Mouse (Mus musculus) A20 (cell line): Measurements from ENCODE around the gene Abcc8.

Experiments used
- DNase-seq: peaks from one replicate; pipeline ENCODE4 v3.0.0-alpha.2; 2011; ENCODE audit warnings: low read depth, low spot score

The Abcc8 gene

DNA sequence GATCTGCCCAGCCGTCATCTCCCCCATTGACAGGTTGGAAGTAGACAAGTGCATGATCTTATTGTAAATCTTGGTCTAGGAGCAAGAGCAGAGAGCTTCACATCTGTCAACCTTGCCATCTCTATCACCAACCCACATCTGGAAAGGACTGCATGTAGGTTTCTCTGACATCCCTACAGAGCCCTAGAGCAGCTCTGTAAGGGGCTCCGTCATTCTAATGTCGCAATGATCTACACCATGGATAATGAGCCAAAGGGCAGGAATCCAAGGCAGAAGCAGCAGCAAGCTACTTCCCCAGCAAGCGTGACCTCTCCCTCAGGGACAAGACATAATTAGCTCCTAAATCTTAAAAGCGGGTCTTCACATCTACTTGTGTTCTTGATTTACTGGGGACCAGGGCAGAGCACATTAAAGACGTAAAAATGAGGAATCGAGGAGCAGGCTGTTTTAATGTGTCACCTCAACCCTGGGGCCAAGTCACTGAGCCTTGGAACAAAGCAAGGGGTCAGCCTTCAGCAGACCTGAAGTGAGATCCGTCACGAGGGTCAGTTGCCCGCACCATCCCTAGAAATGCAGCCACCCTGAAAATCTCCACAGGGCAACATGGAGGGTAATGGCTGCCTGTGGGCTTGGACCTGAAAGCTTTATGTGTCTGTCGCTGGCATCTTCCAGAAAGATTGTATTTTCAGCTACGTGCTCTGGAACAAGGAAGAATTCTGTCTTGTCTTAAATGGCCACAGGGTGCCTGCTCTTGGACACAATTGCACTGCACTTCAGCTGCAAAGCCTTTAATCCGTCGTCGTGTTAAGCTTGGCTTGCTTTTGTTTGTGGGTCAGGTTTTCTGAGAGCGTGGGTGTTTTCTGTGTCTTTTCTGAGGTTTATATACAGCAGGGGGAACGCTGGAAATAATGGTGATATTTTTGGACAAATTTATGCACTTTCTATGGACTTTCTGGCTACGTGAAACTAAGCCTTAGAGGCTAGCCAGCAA is 25.0 kb downstream of the Abcc8 start:
- DNase-seq = no peak

DNA sequence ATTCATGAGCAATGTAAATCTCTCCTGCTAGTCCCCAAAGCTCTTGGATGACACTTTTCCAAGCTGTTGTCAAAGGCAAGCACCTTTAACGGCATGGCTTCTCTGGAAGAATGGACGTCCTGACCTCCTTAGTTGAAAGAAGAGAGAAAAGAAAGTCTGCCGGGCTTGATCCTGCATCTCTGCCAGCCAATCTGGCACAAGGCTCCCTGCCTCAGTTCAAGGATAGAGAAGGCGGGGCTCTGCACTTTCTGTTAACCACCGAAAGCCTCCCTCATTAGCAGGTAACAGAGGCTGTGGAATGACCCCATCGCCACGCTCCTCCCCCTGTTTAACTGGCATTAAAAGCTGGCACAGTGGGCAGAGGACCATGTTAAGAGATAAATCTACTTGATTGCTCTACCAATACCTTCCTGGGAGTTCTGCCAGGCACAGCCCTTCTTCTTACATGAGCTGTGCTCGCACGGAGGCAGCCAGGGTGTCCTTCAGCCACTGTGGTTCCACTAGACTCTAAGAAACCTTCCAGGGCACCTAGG is 26.9 kb downstream of the Abcc8 start:
- DNase-seq = no peak

DNA sequence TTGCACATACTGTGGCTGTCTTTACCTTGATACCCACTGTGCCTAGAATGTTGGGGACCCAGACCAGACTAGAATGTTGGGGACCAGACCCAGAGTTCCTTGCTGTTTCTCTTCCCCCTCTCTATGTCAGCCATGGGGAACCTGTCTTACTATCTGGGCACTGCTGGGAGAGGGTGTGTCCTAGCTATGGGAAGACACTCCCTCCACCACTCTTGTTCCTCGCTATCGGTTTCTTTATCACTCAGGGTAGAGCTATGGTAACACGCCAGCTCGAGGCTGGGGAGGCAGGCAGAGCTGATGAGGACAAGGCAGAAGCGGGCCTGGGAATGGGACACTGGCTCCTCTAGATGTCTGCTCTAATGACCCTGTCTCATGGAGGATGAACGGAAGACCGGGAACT is 32.4 kb downstream of the Abcc8 start:
- peak; percentile 15 for DNase-seq

DNA sequence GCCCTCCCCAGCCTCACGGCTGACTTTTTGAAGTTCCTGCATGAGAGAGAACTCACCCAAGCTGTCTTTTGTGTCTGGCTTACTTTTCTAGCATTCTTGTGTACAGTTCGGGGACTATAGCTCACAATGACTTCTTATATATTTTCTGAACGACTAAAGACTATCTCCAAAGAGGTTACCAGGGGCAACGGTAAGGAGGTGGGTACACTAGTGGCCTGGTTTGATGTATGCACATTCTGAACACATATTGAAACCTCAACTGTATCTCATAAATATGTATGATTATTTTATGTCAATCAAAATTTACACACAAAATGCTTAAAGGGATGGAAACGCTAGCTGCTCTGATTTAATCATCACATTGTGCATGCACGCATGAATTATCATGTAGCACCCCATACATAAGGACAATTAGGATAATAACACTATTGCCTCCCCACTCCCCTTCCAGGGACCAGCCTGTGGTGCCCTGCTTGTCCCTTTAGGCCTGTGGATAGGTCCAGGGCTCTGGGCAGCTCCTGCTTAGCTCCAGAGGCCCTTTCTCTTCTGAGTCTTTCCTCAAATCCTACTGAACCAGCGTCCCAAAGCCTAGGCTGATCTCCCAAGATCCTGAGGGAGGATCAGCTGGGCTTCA is 33.0 kb downstream of the Abcc8 start:
- DNase-seq = no peak

DNA sequence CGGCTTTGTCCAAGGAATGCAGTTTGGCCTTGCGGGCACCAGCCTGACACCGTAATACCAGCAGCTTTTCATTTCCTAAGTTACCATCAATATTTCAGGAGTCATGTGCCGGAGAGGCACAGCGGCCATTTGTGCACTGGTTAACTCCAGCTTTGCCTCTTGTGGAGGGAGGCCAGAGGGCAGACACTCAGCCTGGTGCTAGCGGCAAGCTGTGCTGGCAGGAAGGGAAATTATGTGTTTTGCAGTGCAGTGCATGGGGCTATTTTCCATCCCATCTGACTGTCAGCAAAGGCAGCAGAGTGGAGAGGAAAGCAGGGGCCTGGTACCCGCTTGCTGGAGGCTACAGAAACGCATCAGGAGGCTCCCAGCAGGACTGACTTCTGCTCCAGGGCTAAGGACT is 35.8 kb downstream of the Abcc8 start:
- no peak for DNase-seq

DNA sequence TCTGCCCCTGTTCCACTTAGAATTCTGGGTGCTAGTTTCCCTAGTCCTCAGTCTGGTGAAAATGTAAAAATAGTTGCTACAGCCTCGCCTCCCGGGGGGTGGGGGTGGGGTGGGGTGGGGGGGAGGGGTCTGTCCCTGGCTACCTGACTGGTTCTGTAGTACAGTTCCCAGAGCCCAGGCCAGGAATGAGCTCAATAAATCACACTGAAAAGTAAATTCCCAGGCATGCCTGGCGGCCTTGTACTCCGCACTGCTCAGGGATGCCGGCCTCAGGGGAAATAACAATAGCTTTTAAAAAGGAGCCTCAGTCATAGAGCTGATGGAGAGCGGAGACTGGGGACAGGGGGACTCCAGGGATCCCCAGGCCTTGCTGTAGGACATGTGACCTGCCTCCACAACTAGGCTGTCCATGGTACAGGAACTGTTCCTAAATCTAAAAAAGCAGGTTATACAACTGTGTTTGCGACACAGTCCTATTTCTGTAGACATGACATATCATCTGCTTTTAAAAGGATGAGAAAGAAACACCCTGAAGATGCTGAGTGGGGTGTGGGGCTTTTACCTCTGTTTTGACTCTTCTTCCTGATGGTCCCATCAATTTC is 41.4 kb downstream of the Abcc8 start:
- no peak for DNase-seq

DNA sequence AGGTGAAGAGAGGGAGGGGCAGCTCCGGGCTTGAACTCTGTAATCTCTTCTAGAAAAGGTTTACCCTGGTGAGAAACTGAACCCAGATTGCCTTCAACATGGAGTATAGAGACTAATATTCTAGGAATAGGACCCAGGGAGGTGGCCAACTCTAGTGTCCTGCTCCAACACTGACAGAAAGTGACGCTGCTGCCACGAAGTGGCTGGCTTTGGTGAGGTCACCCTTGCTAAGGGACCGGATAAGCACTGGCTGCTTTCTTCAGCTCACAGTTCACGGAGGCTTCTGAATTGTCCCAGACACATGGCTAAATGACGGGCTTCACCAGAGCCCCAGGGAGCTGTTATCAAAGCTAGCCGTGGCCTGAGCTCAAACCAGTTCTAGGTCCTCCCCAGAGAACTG is 46.0 kb downstream of the Abcc8 start:
- DNase-seq = no peak

DNA sequence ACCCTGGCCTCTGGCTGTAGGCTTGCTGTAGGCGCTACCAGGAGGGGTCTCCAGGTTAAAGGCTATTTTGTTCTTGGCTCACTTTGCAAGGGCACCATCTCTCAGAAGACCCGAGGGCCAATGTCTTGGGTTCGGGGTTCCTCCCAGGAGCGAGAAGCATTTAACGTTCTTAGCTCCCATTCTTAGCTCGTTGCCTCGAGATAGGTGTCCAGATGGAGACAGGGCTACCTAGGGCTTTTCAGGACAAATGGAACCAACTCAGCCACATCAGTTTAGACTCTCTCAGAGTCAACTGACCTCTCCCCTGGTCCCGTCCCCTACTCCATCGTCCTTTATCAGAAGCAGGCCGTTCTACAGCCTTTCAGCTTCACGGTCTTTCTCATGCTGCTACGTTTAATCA is 47.6 kb downstream of the Abcc8 start:
- DNase-seq = no peak

DNA sequence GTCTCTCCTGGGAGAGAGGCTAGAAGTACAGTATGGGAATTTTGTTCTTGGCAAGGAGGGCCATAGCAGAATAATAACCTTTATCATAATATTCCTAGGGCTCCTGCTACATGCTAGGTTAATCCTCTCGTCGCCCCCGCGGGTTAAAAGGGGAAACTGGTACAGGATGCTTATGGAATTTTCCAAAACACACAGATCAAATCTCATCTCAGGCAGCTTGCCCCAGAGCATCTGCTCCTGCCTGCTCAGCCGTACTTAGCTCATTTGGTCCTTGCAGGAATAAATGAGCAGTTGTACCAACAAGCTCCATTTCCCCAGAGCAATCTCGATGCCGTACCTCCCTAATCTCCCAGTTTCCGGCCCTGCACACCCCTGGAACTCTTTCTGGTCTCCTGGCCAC is 48.0 kb downstream of the Abcc8 start:
- no peak for DNase-seq

DNA sequence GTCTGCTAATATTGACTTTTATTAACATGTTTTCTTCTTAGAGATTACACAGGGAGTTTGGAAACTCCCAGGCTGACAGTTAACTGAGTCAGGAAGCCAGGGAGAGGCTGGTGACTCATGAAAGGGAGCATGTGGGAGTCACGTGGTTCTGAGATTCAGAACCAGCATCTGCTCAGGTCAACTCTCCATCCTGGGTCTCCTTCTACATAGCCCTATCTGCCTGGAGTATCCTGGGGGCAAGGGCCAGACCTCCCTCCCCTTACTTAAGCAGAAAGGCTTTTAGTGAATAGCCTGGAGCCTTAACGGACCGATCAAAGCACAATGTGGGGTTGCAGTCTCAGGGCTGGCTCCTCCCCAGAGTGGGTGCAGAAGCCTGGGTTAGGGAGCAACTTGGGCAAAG is 48.6 kb downstream of the Abcc8 start:
- DNase-seq = no peak

DNA sequence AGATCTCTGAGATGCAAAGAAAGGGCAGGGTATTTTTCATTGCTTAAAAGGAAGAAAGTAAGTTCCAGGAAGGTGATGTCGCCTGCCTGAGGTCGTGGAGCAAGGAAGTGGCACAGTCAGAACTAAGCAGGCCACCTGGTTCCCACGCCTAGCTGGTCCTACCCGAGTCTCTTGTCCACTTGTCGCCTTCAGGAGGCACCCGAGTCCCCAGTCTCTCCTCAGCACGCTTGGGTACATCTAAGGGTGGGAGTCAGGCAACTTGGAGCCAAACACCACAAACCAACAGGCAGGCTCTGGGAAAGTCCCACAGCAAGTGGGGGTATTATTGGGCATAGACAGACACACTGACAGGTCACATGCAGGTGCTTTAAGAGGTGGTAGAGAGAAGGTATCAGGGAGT is 49.1 kb downstream of the Abcc8 start:
- DNase-seq = no peak

DNA sequence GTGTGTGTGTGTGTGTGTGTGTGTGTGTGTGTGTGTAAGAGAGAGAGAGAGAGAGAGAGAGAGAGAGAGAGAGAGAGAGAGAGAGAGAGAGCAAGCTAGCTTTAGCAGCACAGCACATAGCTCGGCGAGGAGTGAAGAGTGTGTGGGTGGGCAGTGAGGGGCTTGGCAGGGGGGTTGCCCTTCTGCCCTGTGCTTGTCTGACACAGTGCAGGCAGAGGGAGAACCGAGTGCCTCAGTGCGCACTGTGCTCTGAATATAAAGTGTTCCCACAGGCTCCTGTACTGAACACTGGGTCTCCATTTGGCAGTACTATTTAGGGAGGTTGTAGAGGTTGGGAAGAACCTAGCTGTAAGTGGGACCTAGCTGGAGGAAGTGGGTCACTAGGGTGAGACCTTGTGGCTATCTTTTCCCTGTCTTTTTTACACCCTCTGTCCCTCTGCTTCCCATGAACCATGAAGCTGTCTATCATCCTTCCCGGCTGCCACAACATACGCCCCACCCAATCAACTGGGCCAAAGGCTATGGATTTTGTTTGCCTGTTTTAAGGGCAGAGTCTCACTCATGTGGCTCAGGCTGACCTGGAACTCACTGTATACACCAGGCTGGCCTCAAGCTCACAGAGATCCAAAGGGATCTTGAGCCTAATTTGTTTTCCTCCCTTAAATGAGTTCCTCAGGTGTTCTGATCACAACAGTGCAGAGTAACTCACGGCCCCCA is 50.2 kb downstream of the Abcc8 start:
- no peak for DNase-seq

DNA sequence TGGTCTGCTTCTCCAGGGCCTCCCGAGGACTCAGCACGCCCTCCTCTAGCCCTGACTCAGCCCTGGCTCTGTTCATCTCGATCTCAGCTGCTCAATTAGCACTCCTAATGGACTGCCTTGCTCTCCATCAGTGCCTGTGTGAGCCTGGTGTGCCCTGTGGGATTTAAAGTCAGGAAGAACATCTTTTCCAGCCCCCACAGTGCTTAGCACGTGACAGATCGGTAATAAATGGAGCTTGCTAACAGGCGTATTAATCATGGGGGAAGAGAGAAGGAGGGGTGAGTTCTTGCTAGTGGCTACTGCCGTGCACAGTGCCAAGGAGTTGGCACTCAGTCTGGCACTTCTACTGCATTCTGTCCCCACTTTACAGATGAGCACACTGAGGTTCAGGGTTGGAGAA is 51.6 kb downstream of the Abcc8 start:
- DNase-seq = no peak

DNA sequence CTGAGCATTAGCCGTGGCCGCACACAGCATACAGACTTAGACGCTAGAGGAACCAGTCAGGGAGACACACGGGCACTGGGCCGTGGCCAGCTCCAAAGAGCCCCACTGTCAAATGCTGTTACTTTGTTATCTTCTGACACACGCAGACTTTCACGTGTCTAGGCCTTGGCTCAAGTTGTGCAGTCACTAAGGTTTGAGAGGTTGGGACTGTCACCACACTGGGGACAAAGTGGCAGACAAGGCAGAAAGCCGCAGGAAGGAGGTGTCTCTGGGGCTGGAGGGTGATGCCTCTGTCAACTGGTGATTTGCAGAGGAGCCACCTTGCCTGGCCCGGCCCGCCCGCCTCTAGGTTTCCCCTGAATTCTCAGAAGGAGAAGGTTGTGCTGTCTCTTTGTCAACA is 54.5 kb downstream of the Abcc8 start:
- DNase-seq = no peak

DNA sequence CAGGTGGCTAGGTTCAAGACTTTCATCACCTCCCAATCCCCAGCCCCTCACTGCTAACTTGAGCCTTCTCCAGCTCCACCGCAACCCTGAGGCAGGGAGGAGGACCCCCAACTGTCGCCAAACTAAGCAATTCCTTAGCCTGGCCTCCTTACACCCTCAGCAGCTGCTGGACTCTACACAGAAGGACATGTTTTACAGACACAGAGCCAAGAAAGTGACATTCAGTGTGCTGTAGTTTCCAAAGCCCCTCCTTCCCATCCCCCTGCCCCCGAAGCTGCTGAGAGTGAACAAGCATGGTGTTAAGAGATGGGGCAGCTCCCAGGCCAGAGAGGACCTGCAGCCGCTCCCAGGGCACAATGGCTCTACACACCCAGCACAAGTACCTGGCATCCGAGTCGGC is 55.4 kb downstream of the Abcc8 start:
- no peak for DNase-seq

DNA sequence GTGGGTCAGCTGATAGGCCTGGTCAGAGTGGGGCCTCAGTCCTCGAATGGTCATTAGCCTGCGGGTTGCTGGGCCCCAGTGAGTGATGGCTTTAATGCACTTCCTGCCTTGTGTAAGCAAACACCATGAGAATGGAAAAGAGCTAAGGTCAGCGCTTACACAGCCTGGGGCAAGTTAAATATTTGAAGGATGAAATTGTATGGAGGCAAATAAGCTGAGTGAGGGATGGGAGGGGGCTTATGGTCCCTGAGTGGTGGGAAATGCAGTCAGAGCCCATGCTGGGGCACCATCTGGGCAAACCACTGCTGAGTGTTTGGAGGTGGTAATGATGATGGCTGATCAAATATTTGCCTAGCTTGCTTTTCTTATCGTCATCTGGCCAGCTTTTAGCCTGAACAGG is 56.9 kb downstream of the Abcc8 start:
- no peak for DNase-seq

DNA sequence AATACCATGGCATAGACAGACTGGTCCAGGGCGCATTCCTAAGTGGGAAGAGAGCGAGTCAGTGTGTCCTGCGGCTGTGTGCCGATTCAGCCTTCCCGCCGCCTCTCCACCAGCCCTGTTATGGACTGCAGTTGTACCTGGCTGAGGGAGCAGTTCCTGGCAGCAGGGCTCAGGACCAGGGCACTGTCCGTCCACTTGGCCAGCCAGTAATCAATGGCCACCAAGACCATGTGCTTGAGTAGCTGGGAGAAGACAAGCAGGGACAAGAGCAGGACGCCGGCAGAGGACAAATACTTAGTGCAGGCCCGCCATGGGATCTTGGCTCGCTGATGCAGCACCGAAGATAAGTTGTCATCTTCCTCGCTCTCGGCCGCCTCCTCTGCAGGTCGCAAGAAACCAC is 62.8 kb downstream of the Abcc8 start:
- no peak for DNase-seq

DNA sequence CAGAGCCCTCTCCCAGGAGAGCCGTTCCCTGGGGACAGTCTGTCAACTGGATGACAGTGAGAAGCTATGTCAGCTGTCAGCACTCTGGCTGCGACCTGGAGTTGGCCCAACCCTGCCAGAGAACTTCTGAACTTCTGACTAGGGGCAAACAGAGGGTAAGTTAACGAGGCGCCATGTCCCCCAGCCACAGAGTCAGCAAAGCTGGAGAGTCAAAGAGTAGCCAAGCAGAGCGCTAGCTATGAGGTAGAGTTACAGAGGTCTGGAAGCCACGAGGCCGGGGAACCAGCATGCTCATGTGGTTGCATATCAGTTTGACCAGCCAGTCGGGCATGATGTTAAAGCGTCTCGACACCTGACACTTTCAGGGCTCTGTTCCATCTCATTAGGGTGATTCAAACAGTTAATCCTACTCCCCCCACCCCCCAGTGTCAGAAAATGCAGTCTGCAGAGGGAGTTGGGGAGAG is 63.7 kb downstream of the Abcc8 start:
- DNase-seq = no peak

DNA sequence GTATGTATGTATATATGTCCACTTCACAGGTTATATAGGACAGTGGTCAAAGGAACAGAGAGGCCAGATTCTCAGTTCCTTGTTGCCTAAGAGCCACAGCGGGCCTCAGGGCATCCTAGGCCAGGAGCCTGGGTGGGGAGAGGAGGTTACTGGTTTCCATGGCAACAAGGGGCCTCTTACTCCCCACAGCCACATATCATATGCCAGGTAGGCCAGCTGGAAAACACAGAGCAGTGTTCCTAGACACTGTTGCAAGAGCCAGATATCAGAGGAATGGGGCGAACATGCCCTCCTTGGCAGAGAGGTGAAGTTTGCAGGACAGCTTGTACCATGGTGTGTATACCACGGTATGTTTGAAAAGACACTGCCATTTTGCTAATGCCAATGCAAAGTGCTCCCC is 66.4 kb downstream of the Abcc8 start:
- no peak for DNase-seq

DNA sequence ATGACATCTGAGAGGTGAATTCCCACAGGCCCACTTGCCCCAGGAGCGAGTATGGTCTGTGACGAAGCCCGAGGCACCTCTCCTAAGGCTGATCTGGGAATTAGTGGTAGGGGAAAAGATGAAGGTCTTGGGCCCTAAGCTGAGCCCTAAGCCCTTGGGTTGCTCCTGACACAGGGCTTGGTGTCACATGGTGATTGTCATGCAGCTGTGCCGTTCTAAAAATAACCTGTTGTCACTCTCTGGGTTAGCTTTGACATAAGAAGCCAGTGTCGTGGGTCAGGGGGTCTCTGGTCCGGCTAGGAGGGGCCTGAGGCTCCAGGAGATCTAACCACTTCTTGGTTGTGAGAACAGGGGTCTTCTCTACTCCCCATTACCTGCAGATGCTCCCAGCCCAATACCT is 67.9 kb downstream of the Abcc8 start:
- peak; percentile 14 for DNase-seq

DNA sequence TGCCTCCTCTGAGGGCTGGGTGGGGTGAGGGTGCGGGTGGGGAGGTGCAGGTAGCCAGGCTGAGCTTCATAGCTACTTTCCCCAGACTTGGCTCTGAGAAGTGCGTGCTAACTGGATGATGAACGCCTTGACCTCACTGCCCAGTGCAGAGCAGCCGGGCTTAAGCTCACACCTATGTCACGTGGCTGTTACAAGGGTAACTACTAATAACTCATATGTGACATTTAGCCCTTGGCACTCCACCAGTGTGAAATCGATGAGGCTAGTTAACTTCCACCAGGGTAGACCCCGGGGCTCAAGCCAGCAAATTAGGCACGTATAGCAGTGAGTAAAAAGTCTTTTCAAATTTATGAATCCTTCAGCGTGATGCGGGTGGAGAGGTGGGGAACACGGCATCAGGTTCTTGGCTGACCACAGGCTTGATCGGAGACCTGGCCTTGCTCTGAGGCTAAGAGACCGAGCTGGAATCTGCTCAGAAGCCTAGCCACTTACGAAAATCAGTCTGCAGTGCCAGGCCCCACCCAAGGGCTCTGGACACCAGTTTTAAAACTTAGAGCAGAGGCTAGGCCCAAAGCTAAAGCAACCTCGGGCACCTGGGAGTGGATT is 68.5 kb downstream of the Abcc8 start:
- no peak for DNase-seq
